Mouse (Mus musculus) regulatory T cell (primary cell): ENCODE measurements around the gene Tmeff2.

Source experiments
- in situ Hi-C: fragments of 300-600 bp; cut with MboI, MseI; formaldehyde crosslinking; loops from one replicate; pipeline ENCODE4 v1.15.1; 2025; ENCODE audit warnings: high pct_unique_total_duplicates

Gene Tmeff2

DNA sequence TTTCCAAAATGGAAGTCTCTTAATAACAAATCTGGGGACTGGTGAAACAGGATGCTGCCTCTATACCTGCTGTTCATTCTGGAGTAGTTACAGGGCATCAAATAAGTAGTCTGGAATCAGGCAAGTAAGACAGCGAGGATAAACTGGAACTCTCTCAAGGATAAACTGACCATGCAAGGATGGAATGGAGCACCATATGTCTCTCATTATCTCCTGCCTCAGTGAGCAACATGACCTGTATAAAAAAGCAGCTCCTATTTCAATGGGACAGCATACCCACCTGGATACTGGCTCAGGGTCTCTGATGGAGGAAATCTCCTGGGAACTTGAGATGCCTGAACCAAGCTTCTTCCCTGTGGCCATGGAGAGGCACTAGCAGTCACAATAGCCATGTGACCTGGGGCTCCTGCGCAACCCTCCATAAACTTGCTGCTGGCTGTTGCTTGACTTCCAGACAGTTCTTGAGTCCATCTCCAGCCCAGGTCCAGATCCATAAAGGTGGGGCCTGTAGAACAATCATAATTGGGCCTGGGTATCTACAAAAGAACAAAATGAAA is 200.7 kb downstream of the Tmeff2 start:
- in situ Hi-C loops: no loop called here

DNA sequence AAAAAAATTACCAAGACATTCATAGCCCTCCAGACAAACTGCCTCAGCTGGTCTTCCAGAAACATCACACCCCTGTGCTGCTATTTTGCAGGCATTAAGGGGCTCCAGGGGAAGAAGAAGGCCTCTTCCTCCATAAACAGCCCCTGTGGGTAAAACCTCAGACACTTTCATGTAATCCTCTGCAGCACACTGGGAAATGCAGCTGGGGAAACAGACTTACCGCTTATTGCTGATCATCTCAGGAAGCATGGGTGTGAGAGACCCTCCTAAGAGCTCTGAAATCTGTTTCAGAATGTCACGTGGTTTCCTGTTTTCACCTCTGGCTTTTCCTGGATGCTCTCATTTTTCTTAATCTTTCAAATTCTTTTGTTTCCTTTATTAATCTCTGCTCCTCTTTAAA is 204.3 kb downstream of the Tmeff2 start:
- in situ Hi-C loops: no loop called here

DNA sequence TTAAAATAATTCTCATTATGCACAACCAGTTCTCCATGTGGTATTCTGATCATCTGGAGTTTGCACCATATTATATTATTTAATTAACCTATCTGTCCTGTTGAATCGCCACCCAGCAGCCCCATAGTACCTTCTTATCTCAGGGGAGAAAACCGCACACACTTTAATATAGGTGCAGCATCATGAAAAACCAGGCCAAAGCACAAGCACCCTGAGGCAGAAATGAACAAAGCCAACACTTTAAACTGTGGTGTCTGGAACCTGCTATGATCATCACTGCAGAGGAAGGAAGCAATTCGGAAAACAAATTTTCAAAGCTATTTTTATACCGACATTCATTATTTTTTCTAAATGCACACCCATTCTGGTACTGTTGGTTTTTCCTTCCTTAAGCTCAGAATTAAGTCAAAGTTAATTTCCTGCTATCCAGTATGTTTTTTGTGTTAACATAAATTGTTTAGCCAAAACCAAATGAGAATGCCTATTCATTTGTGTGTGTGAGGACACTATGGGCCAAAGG is 206.0 kb downstream of the Tmeff2 start:
- in situ Hi-C loops: no loop called here

DNA sequence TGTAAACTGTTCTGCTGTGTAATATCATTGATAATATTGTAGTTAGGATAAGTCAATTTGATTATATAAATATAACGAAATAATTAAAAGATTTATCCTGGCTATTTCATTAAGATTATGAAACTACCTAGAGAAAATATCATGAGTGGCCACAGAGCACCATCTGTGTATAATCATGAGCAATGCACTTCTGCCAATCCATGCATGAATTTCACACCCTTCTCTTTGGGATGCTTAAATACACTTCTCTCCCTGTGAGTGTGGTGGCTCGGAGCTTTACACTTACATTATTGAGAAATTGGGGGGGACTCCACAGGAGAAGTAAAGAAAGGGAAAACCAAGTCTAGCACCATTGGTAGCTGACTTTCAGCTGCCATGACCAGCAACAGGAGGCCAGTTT is 206.9 kb downstream of the Tmeff2 start:
- in situ Hi-C loops: no loop called here

DNA sequence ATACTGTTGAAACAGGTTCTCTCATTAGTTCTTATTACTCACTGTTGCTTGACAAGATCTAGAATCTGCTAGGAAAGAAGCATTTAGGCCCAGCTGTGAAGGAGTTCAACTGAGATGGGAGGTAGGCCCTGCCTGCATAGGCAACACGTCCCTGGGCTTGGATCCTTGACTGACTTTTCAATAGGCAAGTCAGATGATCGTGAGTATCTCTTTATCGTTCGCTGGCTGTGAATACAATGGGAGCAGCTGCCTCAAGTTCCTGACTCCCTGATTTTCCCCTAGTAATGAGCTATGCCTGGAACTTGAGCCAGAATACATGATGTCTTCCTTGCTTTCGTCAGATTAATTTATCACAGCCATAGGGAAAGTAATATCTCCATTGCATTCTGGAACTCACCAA is 214.3 kb downstream of the Tmeff2 start:
- in situ Hi-C loops: no loop called here

DNA sequence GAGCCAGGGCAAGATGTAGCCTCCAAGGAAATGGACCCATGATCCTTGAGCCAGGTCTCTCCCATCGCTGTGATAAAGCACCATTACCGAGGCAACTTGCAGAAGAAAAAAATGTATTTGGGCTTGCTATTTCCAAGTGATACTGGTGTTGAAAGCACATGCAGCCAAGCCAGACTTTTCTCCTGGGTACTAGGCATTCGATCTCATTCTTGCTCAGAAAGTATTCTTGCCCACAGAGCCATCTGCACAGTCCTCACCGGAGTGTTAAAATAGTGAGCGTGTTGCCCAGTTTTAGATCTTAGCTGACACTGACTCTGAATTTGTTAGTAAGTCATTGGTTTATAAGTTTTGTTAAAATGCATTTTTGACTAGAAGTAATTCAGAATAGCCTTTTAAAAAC is 215.3 kb downstream of the Tmeff2 start:
- in situ Hi-C loops: no loop called here

DNA sequence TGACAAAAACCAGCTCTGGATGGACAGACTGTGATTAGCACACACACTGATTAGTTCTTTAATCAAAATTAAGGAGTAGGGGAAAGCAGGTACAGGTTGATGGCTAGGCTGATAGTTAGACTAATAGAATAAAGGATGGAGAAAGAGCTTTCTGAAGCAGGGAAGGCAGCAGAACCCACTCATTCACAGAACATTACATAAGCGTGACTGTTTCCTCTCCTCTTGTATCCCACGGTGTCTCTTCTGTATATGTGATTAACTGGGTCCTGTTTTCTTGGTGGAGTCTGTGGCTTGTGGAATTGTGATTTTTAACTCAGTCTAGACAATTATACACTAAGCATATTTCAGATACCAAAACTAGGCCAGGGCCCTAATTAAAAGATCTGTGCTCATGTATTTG is 217.4 kb downstream of the Tmeff2 start:
- in situ Hi-C loops: no loop called here

DNA sequence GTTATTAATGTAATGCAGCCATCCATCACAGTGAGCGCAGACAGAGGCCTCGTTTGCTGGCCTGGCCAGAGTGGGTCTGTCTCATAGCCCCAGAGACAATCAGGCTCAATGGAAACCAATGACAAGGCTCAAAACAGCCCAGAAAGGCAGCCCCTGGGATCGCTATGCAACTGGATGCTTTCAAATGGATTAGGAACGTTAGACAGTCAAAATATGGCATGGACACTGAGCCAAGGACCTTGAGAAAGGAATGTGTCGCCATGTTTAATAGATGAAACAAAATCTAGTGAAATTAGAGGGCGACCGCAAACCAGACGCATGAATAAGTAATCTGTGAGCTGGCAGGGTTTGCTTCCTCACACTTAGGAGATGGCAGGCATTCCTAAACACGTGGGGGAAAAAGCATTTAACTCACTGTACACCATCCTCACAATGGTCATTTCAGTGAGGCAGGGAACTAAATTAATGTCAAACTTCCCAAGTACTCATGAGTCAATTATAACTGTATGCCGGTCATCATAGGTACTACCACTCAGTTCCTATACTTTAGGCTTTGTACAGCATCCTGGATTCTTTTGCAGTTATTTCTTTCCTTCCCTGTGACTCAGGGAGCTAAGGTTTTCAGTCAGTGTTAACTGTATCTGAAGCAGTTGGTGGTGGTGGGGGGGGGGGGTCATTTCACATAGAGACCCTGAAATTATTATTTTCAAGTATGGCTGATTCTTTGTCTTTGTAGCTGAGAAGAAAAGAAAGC is 225.4 kb downstream of the Tmeff2 start:
- in situ Hi-C loops: no loop called here

DNA sequence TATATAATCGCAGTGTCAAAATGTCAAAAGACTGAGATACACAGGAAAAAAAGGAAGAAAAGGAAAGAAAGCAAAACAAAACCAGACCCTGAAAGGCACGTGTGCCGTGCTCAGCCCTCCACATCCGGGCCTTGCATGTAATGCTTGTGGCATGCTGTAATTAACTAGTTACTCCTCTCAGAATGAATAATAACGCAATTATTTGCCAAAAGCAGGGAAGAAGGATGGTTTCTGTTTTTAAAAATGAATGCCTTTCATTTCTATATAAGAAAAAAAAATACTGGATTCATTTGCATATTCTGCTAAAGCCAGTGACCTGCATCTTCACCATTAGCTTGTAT is 225.9 kb downstream of the Tmeff2 start:
- in situ Hi-C loops: no loop called here

DNA sequence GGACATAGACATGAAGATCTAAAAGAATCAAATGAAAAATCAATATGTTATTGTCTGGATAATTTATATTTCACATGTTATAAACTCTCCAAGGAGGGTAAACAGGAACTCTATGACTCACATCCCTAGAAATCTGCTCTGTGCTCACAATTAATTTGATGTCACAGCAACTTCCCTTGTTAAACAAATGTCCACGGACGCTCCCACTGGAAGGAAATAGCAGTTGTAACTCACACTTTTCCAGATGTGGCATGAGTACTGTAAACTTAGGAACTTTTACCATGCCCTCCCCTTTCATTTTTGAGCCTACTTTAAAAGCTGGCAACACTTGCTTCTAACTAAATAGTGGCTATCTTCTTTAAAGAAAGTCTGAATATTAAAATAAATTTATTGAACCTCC is 236.3 kb downstream of the Tmeff2 start:
- in situ Hi-C loops: no loop called here

DNA sequence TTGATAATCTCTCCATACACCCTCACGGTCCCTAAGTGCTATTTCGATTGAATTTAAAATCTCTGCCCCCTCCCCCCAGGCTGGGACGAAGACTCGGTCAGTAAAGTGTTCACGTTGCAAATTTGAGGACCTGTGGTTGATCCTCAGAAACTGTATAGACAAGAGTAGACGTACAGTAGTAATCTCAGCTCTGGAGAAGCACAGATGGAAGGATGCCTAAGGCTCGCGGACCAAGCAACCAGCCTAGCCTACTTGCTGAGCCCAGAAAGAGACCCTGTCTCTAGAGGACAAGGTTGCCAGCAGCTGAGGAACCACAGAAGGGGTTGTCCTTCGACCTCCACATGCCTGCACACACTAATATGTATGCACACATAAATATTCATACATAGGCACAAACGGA is 239.2 kb downstream of the Tmeff2 start:
- in situ Hi-C loops: no loop called here

DNA sequence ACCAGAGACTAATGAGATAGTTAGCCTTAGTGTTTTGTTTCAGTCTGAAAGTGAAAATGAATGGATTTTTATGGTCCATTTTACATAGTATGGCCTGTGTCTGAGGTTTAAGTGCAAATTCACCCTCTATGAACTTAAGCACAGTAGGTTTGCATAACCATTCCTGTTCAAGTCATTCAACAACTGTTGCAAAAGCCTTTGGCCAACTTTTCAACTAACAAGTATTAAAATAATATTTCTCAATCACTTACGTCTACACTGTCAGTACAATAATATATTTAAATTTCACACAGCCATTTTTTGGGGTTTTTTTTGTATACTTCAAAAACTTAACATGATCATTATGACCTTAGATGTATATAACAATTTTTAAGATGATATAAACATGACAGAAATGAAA is 240.9 kb downstream of the Tmeff2 start:
- in situ Hi-C loops: no loop called here

DNA sequence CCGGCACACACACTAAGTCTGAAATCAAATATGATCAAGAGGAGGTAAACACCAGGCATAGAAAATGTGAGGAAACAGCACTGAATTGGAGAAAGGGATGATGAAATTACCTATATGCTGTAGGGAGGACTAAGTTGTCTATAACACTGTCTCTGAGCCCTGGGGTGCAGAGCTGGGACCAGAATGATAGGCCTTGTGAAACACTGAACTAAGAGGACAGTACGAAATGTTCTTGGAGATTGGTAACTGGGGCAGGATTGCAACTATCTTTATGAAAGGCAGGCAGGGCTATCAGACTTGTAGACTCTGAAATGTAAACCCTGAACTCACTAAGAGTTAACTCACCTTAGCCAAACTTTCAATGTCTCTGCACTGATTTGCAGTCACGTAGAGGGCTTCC is 242.3 kb downstream of the Tmeff2 start:
- in situ Hi-C loops: no loop called here

DNA sequence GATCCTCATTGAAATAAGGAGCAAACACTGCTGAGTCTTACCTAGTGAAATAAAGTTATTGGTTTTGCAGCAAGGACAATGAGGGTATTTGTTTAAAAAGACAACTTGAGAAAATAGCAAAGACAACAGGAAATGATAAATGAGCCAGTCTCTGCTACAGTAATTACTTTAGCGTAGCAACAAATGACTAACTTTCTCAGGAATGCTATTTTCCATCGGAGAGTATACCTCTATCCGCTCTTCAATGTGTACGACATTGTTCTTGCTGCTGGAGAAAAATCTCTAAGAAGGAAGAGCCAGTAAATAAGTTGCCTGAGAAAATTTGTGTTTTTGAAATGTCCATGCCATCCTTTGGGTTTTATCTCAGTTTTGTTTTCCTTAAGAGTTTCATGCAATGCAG is 245.2 kb downstream of the Tmeff2 start:
- in situ Hi-C loops: no loop called here

DNA sequence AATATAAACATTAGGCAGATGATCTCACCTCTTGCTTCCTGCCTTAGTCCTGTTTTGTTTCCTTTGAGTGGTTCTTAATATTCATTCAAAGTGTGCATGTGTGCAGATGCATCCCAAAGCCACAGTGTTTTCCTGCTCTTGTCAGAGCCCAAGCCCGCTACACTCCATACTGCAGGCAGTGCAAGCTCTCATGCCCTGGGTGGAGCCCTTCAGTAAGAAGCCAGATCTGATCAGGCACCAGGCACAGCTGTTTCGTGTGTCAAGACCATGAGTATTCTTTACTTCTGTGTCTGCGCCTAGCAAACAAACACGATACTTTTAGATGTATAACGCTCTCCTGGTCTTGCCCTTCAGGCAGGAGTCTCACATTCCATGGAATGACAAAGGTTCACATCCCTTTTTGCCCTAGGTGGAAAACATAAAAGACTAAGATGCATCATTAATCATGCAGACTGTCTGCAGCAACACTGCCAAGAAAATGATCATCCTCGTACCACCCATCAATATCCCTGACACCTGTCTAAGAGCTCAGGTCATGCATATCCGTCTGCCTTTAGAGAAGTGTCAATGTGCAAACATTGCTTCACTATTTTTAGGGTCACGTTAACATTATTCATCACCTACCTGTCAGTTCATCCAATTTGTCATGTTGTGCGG is 248.2 kb downstream of the Tmeff2 start:
- in situ Hi-C loops: no loop called here

DNA sequence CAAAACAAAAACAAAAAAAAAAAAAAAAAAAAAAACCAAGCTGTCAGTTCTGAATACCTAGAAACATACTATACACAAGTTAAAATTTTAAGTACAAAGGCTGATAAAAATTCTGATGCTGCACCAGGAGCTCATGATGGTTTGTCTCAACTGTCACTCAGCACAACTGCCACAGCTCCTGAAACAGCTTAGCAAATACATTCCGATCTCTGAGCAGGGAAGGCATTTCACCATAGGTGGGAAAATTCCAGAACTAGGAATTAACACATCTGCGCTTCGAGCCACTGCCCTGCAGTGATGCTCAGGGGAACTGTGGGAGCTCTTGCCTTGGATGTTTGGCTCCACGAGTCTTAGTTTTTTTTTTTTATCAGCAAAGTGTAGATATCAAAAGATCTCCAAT is 249.0 kb downstream of the Tmeff2 start:
- in situ Hi-C loops: no loop called here

DNA sequence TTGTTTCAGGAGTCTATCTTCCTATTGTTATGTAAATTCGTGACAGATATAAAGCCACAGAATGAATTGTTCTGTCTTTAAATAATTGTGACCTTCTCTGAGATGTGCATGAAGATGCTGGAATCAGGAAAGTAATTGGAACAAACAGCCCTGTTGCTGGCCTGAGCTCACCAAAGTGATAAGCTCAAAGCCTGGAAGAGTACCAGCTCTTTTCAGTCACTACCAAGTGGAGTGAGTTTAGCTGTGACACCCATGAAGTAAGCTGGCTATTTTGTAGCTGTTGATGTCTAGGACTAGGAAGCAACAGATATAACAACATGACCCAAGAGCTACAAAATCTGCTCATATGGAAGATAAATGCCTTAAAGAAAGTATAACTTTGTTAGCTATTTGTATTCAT is 249.4 kb downstream of the Tmeff2 start:
- in situ Hi-C loops: no loop called here

DNA sequence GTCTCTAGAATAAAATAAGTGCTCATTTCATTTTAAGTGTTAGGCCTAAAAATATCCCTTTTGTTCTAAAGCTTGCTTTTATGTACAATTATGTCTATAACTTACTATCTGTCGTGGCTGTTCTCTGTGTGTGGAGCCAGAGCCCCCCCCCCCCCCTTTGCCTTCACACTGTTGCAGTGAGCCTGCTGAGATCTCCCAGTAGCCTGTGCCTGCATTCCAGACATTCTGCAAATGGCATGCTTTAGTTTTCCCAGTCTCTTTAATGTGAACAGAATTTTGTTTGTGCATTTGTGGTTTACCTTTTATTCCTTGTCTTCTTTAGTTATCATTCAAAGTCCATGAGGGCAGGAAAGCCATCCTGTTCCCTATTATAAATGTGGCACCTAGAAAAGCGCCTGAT is 251.6 kb downstream of the Tmeff2 start:
- in situ Hi-C loops: no loop called here

DNA sequence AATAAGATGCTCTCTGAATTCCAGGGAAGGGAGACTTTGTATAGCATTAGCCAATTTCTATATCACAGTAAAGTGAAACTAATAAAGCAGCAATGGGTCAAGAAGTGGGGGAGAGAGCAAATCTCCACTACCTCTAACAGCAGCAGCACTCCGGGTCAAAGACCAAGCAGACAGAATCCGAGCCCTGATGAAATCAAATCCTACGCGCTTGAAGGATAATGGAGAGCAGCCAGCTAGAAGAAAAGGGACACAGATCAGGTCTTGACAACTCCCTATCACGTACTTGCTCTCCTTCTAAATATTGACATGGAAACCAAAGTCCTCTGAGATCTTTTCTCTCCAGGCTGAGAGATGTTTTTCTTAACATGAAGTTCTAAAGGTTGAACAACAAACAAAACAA is 252.4 kb downstream of the Tmeff2 start:
- in situ Hi-C loops: no loop called here

DNA sequence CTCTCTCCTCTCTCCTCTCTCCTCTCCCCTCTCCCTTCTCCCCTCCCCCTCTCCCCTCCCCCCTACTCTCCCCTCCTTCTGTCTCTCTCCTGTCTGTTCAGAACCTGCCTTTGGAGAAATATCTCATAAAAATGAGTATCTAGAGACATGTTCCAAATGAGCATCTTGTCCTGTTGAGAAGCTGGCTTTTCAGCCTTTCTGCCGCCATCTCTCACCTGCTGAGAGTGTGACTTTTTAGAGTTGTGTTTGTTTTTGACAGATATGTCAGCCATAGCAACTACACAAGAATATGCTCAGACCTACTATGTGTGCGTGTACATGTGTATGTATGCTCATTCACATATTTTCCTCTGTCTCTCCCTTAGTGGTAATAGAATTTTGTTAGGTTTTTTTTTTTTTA is 283.8 kb downstream of the Tmeff2 start:
- in situ Hi-C loops: no loop called here

DNA sequence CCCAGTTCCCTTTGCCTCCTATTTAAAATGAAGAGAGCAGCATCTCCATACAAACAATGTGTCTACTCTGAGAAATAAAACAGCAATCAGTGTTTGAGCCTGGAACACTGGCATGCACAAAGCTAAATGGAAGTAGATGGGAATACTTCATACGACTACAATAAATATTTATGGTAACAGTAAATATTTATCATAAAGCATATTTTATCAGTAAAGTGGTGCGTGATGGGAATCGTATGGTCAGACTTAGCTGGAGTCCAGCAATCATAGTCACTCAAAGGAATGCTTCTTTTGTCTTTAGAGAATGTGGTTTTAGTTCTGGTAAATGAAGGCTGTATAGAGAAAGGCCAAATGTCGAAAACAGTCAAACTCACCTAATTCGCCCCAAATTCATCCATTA is 288.6 kb downstream of the Tmeff2 start:
- in situ Hi-C loops: no loop called here

DNA sequence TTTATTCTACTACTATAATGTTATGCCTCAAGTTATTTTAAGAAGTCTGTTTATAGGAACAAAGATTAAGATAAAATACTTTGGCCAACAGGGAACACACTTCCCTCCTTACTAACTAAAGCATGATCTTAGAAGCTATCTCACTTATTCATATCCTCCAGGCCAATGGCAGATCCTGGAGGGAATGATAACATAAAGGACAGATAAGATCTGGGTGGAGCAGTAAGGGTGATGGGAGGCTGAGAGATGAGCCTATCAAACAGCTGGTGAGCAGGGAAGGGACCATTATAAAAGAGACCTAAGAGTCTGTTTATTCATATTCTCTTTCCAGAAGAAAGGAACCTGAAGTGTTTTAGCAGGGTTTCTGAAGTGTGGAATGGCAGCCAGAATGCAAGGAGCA is 290.8 kb downstream of the Tmeff2 start:
- in situ Hi-C loops: no loop called here

DNA sequence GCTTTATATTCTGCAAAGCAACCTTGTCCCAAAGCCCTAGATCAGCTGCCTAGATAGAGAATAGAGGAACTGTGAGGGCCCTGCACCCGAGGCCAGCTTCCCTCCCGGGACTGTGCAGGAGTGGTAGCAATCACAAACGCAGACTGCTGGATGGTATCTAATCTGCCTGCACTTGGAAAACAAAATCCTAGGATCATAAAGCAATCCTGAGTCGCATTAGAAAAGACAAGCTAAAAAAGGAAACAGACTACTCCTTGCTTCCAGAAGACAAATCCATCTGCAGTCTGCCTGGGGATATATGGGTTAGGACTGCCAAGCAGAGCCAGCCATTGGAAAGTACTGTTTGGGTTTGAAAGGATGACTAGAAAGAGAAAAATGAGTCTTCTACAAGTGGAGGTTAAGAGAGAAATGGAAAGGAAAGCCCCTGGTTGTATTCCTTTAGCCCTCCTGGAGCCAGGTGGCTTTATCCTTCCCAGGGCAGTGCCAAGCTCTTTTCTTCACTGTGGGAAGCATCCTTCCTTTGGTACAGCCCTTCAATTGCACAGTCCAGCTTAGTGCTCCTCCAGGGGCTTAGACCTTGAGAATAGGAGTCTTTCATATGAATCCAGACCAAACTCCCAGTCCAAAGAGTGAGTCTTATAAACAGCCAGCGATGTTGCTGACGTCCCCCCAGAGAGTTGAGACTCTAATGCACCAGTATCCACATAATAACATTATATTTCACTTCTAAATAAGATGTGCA is 291.6 kb downstream of the Tmeff2 start:
- in situ Hi-C loops: no loop called here
